In genomic region chr6:57770467-57771190, GRCm38 (mm10) we compare ENCODE assay signal across 29 mouse cellular contexts. TPM values are rescaled to one million over a fixed set of nuclear protein-coding genes. Genes with fewer than 3 reads are reported as not detected.
DNase-seq lines count a peak whose midpoint lies in the region; ATAC-seq and TF ChIP-seq lines count a peak whose summit lies in the region.
"Had no signal": no experiment of that assay in that cellular context is flagged by ENCODE, and none has a peak within 500 bp of the region (broad histone marks: within the 10 kb centered on the region; RNA-seq: fewer than 3 reads in every experiment).

No protein-coding gene starts in this region.

- H3K4me3 ChIP-seq in liver, embryonic 16.5 days (ENCODE audit: low read depth, low read length) = no peak overlapping the region
- H3K4me3 ChIP-seq in liver, embryonic 12.5 days = no peak overlapping the region
- no peak overlapping the region for H3K4me3 ChIP-seq in bone marrow macrophage, adult 2 months (ENCODE audit: insufficient read depth, low read length)
- H3K4me3 ChIP-seq: embryonic facial prominence, embryonic 12.5 days; gastrocnemius, adult 2 months; heart, embryonic 10.5 days; heart, embryonic 15.5 days; hindbrain, embryonic 13.5 days; midbrain, embryonic 13.5 days; neural tube, embryonic 13.5 days had no signal

- TF ChIP-seq POLR2A in bone marrow macrophage, adult 2 months (IDR thresholded peaks at IDR 0.05; ENCODE audit: borderline replicate concordance, low read depth, low read length) = no peak

- no peaks in the 10 kb centered on the region for H3K27me3 ChIP-seq in liver, embryonic 16.5 days (ENCODE audit: control insufficient read depth, insufficient read depth, low read depth, low read length)
- H3K27me3 ChIP-seq in liver, embryonic 12.5 days (replicated peaks) = no peaks in the 10 kb centered on the region
- H3K27me3 ChIP-seq: embryonic facial prominence, embryonic 12.5 days; heart, embryonic 15.5 days; hindbrain, embryonic 13.5 days; midbrain, embryonic 13.5 days; neural tube, embryonic 13.5 days had no signal

- no peak for DNase-seq in ovary, postnatal 14 days (ENCODE audit: low spot score)
- DNase-seq in cerebellum, adult 8-10 months = no peak
- DNase-seq in gastrocnemius, postnatal 10 days = no peak
- DNase-seq: adrenal gland, adult 8-10 months; B cell, adult 2 months; cerebellum, adult 9-10 months; cerebellum, postnatal 36 days; embryo, embryonic 11 days; gastrocnemius, adult 2 months; heart, postnatal 36 days; kidney, adult 8-10 months; kidney, postnatal 10 days; liver; lung, embryonic 14.5 days; lung, postnatal 14 days; right cerebral cortex, postnatal 4 days; thymus, postnatal 4 days had no signal

- 32% methylated on average over 1 of the region's 1 CpGs for WGBS in liver, embryonic 16.5 days (ENCODE audit: insufficient replicate concordance)
- WGBS in liver, embryonic 12.5 days (ENCODE audit: insufficient replicate concordance) = 39% methylated on average over 1 of the region's 1 CpGs

- no peak for TF ChIP-seq CTCF in bone marrow macrophage, adult 2 months (IDR thresholded peaks at IDR 0.05; ENCODE audit: low read depth, low read length)

- peaks cover 12% of the 10 kb centered on the region for H3K36me3 ChIP-seq in liver, embryonic 16.5 days (ENCODE audit: control insufficient read depth, insufficient read depth)
- peaks cover 50% of the 10 kb centered on the region for H3K36me3 ChIP-seq in liver, embryonic 12.5 days

- H3K4me2 ChIP-seq in liver, embryonic 16.5 days (ENCODE audit: low read depth, low read length) = no peak overlapping the region
- H3K4me2 ChIP-seq in liver, embryonic 12.5 days = no peak overlapping the region
- H3K4me2 ChIP-seq: embryonic facial prominence, embryonic 12.5 days; heart, embryonic 15.5 days; hindbrain, embryonic 13.5 days; lung, embryonic 14.5 days; midbrain, embryonic 13.5 days; neural tube, embryonic 13.5 days had no signal

- 0 out of 2 replicates have a peak overlapping the region, but pooled peaks have one; percentile 2 for H3K27ac ChIP-seq in liver, embryonic 16.5 days (ENCODE audit: low read length)
- H3K27ac ChIP-seq in liver, embryonic 12.5 days = no peak overlapping the region
- H3K27ac ChIP-seq in bone marrow macrophage, adult 2 months (ENCODE audit: insufficient read depth, low read depth, low read length) = 0 out of 2 replicates have a peak overlapping the region, but pooled peaks have one; percentile 6
- H3K27ac ChIP-seq: embryonic facial prominence, embryonic 12.5 days; gastrocnemius, adult 2 months; heart, embryonic 10.5 days; heart, embryonic 15.5 days; hindbrain, embryonic 13.5 days; midbrain, embryonic 13.5 days; neural tube, embryonic 13.5 days had no signal

- ATAC-seq in liver, embryonic 16.5 days (ENCODE audit: low read depth) = no peak
- ATAC-seq in liver, embryonic 12.5 days = no peak
- peak; percentile 34 for ATAC-seq in megakaryocyte progenitor cell, adult 5-6 weeks (replicated peaks; ENCODE audit: poor library complexity)
- ATAC-seq: forebrain, embryonic 14.5 days; intestine, embryonic 16.5 days; midbrain, embryonic 13.5 days had no signal

- H3K9ac ChIP-seq in liver, embryonic 16.5 days (ENCODE audit: low read depth, low read length) = no peak overlapping the region
- H3K9ac ChIP-seq in liver, embryonic 12.5 days = no peak overlapping the region
- H3K9ac ChIP-seq: embryonic facial prominence, embryonic 12.5 days; heart, embryonic 15.5 days; hindbrain, embryonic 13.5 days; lung, embryonic 14.5 days; midbrain, embryonic 13.5 days; neural tube, embryonic 13.5 days had no signal

- H3K9me3 ChIP-seq in liver, embryonic 16.5 days (replicated peaks; ENCODE audit: control insufficient read depth, low read length) = no peaks in the 10 kb centered on the region
- no peaks in the 10 kb centered on the region for H3K9me3 ChIP-seq in liver, embryonic 12.5 days (replicated peaks)
- H3K9me3 ChIP-seq: embryonic facial prominence, embryonic 12.5 days; heart, embryonic 10.5 days; heart, embryonic 15.5 days; hindbrain, embryonic 13.5 days; midbrain, embryonic 13.5 days; neural tube, embryonic 13.5 days had no signal

- peaks cover 33% of the 10 kb centered on the region for H3K4me1 ChIP-seq in liver, embryonic 16.5 days (ENCODE audit: control insufficient read depth, low read depth, low read length)
- peaks cover 41% of the 10 kb centered on the region for H3K4me1 ChIP-seq in liver, embryonic 12.5 days
- peaks cover 42% of the 10 kb centered on the region for H3K4me1 ChIP-seq in bone marrow macrophage, adult 2 months (ENCODE audit: control insufficient read depth, insufficient read depth, low read length)
- H3K4me1 ChIP-seq: embryonic facial prominence, embryonic 12.5 days; midbrain, embryonic 13.5 days; neural tube, embryonic 13.5 days had no signal

RNA-seq across cellular contexts. Expression of gene Vopp1, which starts 54.3 kb away (rescaled TPM):
- 58.2 and 62.5 TPM in 2 replicates for polyA plus RNA-seq in liver, embryonic 16.5 days (2015; fragmentation: Nextera tagmentation; extraction: Ambion mirVana)
- 41.1 and 44.4 TPM in 2 replicates for polyA plus RNA-seq in liver, embryonic 12.5 days (2016; fragmentation: Nextera tagmentation; extraction: Ambion mirVana)
- 16.5 and 17.0 TPM in 2 replicates for polyA plus RNA-seq in bone marrow macrophage, adult 2 months (2012; ENCODE audit: insufficient read depth, insufficient read length, missing spikeins)
- 10.0 and 12.0 TPM in 2 replicates for total RNA-seq in megakaryocyte progenitor cell, adult 5-6 weeks (2015)
- total RNA-seq in megakaryocyte progenitor cell, adult 5-6 weeks (2017) = 10.1 and 14.5 TPM in 2 replicates
- total RNA-seq in gastrocnemius, postnatal 10 days (2021) = 10 to 100 TPM in 1 of 2 experiments, 1 to 10 TPM in 1; 8.8 to 12.1 TPM
